Mouse (Mus musculus): ENCODE data around the gene Tnfrsf4.
A peak's percentile ranks its signal among the peaks of the same experiment; 100 is the strongest.

Tnfrsf4 gene

GRCm38 (mm10) chr4:156013637-156014036 is at the start of gene Tnfrsf4:
Gene Tnfrsf4 (plus strand): TSS chr4:156013843.
- peak in 1 of 2 experiments; percentile 63 for DNase-seq (ENCODE audit: low spot score in 2 of 2)

DNA sequence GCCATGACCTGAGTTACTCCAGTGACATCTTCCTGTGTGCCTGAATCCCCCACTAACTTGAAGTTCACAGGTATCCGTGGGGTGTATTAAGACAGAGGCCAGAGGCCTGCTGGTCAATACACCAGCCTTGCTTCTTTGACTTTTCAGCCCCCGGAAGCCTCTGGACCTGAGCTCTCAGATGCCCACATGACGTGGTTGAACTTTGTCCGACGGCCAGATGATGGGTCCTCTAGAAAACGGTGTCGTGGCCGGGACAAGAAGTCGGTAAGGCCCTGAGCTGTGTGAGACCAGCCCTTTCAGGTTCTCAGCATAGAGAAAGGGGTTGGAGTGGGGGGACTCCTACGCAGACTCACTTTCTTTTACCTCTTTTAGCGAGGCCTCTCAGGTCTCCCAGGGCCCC is 49.2 kb upstream of the Tnfrsf4 start:
- no peak for DNase-seq (ENCODE audit: low spot score in 2 of 2)

DNA sequence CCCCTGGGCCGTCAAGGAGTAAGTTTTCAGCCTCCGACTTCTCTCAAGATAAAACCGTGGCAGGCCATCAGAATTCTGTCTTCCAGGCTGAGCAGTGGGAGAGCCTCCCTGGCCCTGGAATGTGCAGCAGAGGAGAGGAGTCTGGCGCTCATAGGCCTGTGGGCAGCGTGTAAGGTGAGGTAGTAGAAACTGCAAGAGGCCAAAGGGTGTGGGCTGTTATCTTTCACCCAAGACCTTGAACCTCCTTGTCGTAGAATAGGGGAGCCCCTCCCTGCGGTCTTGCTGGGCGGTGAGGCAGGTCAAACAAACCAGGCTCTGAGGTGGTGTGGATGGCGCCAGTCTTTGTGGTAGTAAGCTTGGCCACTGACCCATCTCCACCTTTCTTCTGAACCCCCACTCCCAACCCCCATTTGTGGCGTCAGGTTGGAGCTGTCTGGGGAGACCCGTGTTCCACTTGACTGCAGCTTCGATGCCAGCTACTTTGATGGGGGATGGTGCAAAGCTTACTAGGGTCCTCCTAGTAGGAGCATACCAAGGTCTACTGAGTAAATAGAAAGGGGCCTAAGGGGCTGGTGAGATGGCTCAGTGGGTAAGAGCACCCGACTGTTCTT is 44.5 kb upstream of the Tnfrsf4 start:
- no peak for DNase-seq (ENCODE audit: low spot score in 2 of 2)

DNA sequence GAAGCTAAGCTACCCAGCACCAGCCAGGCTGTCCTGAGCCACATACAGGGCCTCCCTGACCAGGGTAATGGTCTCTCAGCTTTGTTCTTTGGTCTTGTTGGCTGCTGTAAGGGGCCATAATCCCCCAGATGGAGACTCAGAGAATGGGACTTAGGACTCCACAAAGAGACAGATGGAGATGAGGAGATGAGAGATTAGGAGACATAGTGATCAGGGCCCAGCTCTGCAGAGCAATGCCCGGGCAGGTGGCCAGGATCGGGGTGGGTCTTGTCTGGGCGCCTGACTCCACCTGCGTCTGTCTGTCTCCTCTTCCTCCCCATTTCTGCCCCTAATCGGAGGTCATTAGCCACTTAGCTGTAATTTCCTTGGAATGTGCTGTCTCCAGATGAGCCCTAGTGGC is 43.4 kb upstream of the Tnfrsf4 start:
- DNase-seq (ENCODE audit: low spot score in 2 of 2): no peak

GRCm38 (mm10) chr4:155972651-155973050 is 41.0 kb upstream of the Tnfrsf4 start:
- no peak for DNase-seq (ENCODE audit: low spot score in 2 of 2)

GRCm38 (mm10) chr4:155973239-155973638 is 40.4 kb upstream of the Tnfrsf4 start:
- DNase-seq (ENCODE audit: low spot score in 2 of 2): no peak

DNA sequence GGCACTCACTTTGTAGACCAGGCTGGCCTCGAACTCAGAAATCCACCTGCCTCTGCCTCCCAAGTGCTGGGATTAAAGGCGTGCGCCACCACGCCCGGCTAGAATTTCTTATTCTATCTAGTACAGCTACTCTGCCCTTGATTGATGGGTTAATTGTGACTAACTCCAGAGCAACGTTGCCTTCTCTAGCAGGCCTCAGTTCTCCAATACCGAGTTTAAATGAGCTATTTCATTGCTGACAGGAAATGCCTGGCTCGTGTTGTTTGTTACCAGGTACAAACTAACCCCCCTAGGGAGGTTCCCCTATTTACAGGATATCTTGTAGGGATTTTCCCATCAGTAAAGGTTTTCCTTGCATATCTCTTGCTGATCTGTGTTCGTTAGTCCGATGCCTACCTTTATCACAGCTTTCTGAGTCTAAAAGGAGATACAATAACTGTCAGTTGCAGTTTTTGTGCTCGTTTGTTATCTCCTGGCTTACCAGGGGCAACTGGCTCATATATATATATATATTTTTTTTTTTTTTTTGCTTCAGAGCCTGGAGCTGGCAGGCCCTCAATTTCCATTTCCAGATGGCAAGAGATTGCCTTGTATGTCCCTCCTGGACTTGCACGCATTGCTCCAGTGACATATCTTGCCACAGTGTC is 32.1 kb upstream of the Tnfrsf4 start:
- no peak for DNase-seq (ENCODE audit: low spot score in 2 of 2)

DNA sequence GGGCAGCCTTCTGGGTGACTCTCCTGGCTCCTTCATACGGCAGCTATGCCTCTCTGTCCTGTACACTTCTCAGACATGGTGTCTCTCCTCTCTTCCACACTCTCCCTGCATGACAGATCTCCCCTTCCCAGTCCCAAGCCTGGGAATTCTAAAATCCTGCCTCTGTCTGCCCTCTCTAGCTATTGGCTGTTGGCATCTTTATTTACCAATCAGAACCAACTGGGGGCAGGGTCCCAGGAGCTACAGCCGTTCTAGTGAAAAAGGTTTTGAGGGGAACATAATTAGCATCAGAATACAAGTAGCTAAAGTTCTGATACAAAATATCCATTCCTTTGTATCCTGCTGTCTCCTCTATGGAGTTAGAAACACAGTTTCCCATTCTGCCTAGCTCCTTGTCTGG is 29.9 kb upstream of the Tnfrsf4 start:
- DNase-seq (ENCODE audit: low spot score in 2 of 2): no peak

DNA sequence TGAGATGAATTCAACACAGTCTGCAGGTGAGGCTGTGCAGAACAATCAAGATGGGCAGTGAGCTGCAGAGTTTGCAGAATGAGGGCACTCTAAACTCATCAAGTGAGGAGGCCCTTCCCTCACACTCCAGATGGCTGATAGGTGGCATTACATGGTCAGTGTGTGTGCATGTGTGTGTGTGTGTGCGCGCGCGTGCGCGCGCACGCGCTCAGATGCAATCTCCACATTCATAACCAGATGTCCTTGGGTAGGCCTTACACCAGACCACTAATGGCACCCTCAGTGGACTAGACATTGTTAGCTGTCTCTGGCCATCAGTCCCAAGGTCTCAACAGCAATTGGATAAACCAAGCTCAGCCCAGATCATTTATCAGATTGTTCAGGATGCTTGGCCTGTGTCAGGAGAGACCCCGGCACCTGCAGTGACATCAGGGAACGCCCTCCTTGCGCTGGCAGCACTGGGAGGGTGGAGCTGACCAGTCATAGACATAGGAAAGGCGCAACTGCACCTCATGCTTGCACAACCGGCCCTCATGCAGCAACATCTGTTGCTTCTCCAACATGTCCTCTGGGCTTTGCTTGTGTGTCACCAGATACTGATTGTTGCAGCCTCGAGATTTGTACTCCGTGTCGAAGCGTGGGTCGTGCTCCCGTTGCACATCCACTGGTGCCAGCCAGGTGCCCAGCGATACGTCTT is 22.3 kb upstream of the Tnfrsf4 start:
- no peak for DNase-seq (ENCODE audit: low spot score in 2 of 2)

GRCm38 (mm10) chr4:155991908-155992230 is 21.8 kb upstream of the Tnfrsf4 start:
- no peak for DNase-seq (ENCODE audit: low spot score in 2 of 2)

GRCm38 (mm10) chr4:155992241-155992905 is 21.3 kb upstream of the Tnfrsf4 start, which contains the start of the genes B3galt6 and Sdf4:
Gene B3galt6 (minus strand): TSS chr4:155992649.
Gene Sdf4 (plus strand): TSS chr4:155992872.
- DNase-seq (ENCODE audit: low spot score in 2 of 2): peak; percentile 76 to 88

GRCm38 (mm10) chr4:155992906-155993547 is 20.6 kb upstream of the Tnfrsf4 start:
- peak; percentile 94 to 98 for DNase-seq (ENCODE audit: low spot score in 2 of 2)

- no peak for DNase-seq (ENCODE audit: low spot score in 2 of 2)
Observed at GRCm38 (mm10) chr4:155993606-155994005, 20.0 kb upstream of the Tnfrsf4 start.

DNA sequence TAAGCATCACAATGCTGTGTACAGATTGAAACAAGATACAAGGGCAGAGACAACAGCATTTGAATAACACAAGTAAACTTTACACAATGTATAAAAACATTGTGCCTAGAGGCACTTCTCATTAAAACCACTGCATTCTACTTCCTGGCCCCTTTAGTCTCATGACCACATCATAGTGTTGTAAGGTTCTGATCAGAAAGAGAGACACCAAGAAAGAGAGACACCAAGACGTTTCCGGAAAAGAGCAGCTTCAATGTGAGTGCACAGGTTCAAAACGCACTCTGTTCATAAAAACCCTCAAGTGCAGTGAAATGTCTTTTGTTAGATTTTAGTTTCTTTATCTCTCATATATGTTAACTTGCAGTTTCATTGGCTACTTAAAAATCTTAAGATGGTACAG is 9.5 kb upstream of the Tnfrsf4 start:
- DNase-seq (ENCODE audit: low spot score in 2 of 2): no peak

- no peak for DNase-seq (ENCODE audit: low spot score in 2 of 2)
Observed at GRCm38 (mm10) chr4:156008369-156008768, 5.3 kb upstream of the Tnfrsf4 start.

- DNase-seq (ENCODE audit: low spot score in 2 of 2): no peak
Observed at GRCm38 (mm10) chr4:156014436-156014835, 793 bp downstream of the Tnfrsf4 start.

- DNase-seq (ENCODE audit: low spot score in 2 of 2): no peak
Observed at GRCm38 (mm10) chr4:156019771-156020170, 6.1 kb downstream of the Tnfrsf4 start.

GRCm38 (mm10) chr4:156021381-156021780 is 7.7 kb downstream of the Tnfrsf4 start:
- DNase-seq (ENCODE audit: low spot score in 2 of 2): no peak

DNA sequence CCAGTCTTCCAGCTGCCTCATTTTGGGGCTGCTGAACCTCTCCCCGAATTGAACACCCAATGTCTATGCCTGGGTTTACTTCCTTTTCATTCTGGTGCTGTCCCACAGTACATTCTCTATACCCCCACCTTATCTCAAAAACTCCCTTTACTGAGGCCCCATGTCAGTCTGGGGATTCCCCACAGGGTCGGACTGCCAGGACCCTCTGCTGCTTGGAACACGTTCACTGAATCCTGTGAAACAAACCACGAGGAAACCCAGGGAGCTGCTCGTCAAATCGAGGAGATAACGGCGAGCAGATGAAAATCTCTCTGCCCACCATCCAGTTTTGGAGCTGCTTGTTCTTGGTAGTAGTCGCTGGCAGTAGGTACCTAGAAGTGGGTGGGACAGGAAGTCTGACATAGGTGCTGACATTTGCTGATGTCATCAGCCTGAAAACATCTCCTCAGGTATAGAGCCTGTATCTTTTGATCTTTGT is 8.3 kb downstream of the Tnfrsf4 start:
- DNase-seq (ENCODE audit: low spot score in 2 of 2): no peak

DNA sequence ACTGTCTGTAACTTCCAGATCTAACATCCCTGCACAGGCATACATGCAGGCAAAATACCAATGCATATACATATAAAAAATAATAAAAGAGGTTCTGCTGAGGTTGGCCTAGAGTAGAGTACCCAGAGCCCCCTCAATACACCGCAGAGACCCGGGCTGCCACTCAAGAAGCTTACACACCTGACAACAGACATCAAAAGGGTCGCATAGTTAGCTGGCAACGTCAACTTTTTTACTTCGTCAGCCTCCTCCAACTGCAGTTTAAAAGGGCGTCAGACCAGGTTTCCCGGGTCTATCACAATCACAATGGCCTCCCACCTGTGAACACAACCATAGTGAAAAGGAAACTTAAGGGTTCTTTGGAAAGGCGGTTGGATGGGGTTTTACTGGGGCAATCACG is 9.9 kb downstream of the Tnfrsf4 start:
- DNase-seq (ENCODE audit: low spot score in 2 of 2): no peak

GRCm38 (mm10) chr4:156024184-156024583 is 10.5 kb downstream of the Tnfrsf4 start:
- DNase-seq (ENCODE audit: low spot score in 2 of 2): no peak

DNA sequence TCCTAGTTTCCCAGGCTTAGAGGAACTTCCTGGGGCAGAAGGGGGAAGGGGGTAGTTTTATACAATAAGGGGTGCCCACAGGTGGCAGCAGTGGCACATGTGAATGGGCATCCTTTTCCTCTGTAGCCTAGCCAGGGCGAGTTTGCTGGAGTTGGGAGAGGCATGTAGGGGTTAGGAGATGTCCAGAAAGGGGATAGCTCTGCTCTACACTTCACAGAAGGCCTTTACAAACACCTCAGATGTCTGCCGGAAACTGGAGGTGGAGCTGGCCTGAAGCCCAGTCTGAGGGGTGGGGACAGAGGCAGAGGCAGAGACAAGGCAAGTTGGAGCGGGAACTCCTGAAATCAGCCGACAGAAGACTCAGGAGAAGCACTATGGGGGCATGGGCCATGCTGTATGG is 12.4 kb downstream of the Tnfrsf4 start, which contains the start of gene Tnfrsf18:
Tnfrsf18 (plus strand) TSS at position 152 of the 400 bp plus-strand sequence.
- DNase-seq (ENCODE audit: low spot score in 2 of 2): peak in 1 of 2 experiments; percentile 69

Data from left cerebral cortex, adult 9 months (tissue).